Mouse (Mus musculus): ENCODE measurements at regions not wholly inside any gene's neighbourhood (a gene's known extent, or its start where the extent isn't known, plus 50 kb on each side); places are given as distances from the start of the nearest gene placed in this dataset.
"Not testable (repeated sequence)": the region's sequence is repeated elsewhere in the genome, so short reads cannot be mapped to it uniquely, and the experiment has no call there.

GRCm38 (mm10) chr14:58352986-58353385 is 282.6 kb downstream of the Fgf9 start:
- peak; percentile 11 for DNase-seq (ENCODE audit: low spot score)

- DNase-seq (ENCODE audit: low spot score) = no peak
Measured at GRCm38 (mm10) chr14:58336148-58336547, 265.8 kb downstream of the Fgf9 start.

- no peak for DNase-seq (ENCODE audit: low spot score)
Measured at GRCm38 (mm10) chr14:58323164-58323563, 252.8 kb downstream of the Fgf9 start.

GRCm38 (mm10) chr14:58322461-58322860 is 252.1 kb downstream of the Fgf9 start:
- DNase-seq (ENCODE audit: low spot score) = no peak

- no peak for DNase-seq (ENCODE audit: low spot score)
Measured at GRCm38 (mm10) chr14:58321875-58322274, 251.5 kb downstream of the Fgf9 start.

- DNase-seq (ENCODE audit: low spot score) = no peak
Measured at GRCm38 (mm10) chr14:58321234-58321633, 250.9 kb downstream of the Fgf9 start.

GRCm38 (mm10) chr14:58317640-58318039 is 247.3 kb downstream of the Fgf9 start:
- DNase-seq (ENCODE audit: low spot score) = no peak

GRCm38 (mm10) chr14:58317231-58317630 is 246.9 kb downstream of the Fgf9 start:
- DNase-seq (ENCODE audit: low spot score) = no peak

GRCm38 (mm10) chr14:58307695-58308094 is 237.3 kb downstream of the Fgf9 start:
- no peak for DNase-seq (ENCODE audit: low spot score)

- DNase-seq (ENCODE audit: low spot score) = no peak
Measured at GRCm38 (mm10) chr14:58306832-58307521, 236.6 kb downstream of the Fgf9 start.

- no peak for DNase-seq (ENCODE audit: low spot score)
Measured at GRCm38 (mm10) chr14:58300411-58300887, 230.1 kb downstream of the Fgf9 start.

- DNase-seq (ENCODE audit: low spot score) = no peak
Measured at GRCm38 (mm10) chr14:58286007-58286525, 215.7 kb downstream of the Fgf9 start.

GRCm38 (mm10) chr14:58282708-58283290 is 212.5 kb downstream of the Fgf9 start:
- no peak for DNase-seq (ENCODE audit: low spot score)

- DNase-seq (ENCODE audit: low spot score) = no peak
Measured at GRCm38 (mm10) chr14:58282264-58282663, 211.9 kb downstream of the Fgf9 start.

GRCm38 (mm10) chr14:58274440-58274839 is 204.1 kb downstream of the Fgf9 start:
- not testable (repeated sequence) for DNase-seq (ENCODE audit: low spot score)

- no peak for DNase-seq (ENCODE audit: low spot score)
Measured at GRCm38 (mm10) chr14:58273693-58274419, 203.5 kb downstream of the Fgf9 start.

- DNase-seq (ENCODE audit: low spot score) = no peak
Measured at GRCm38 (mm10) chr14:58265373-58265772, 195.0 kb downstream of the Fgf9 start.

- no peak for DNase-seq (ENCODE audit: low spot score)
Measured at GRCm38 (mm10) chr14:58264401-58264800, 194.1 kb downstream of the Fgf9 start.

- no peak for DNase-seq (ENCODE audit: low spot score)
Measured at GRCm38 (mm10) chr14:58253369-58253968, 183.1 kb downstream of the Fgf9 start.

GRCm38 (mm10) chr14:58225869-58226268 is 155.5 kb downstream of the Fgf9 start:
- no peak for DNase-seq (ENCODE audit: low spot score)

GRCm38 (mm10) chr14:58224419-58224818 is 154.1 kb downstream of the Fgf9 start:
- no peak for DNase-seq (ENCODE audit: low spot score)

GRCm38 (mm10) chr14:58208401-58208800 is 138.1 kb downstream of the Fgf9 start:
- no peak for DNase-seq (ENCODE audit: low spot score)

Measured in layer of hippocampus, adult 11-12 months (tissue).